Mouse (Mus musculus) kidney, embryonic 16.5 days (tissue): ENCODE data around the gene Dapk3. TPM values are rescaled to one million over a fixed set of nuclear protein-coding genes. Genes with fewer than 3 reads are reported as not detected.

Source experiments
- polyA plus RNA-seq: library from polyadenylated mRNA; unstranded; fragments of >200 nt; fragmentation: Nextera tagmentation; extraction: Ambion mirVana; gene quantifications from 2 replicates; pipeline ENCODE4 v1.2.1, GENCODE M21; 2015

Dapk3 gene
- polyA plus RNA-seq, 1 experiment from 2014 or later, result 39.3 TPM

Other genes with a start within 250 kb of the Dapk3 start
- 6.6 and 6.7 TPM in 2 replicates for gene Gng7, start 168.1 kb upstream of the Dapk3 start, polyA plus RNA-seq
- 0.11 and 0.41 TPM in 2 replicates for gene Diras1, start 157.3 kb upstream of the Dapk3 start, polyA plus RNA-seq
- 19.6 and 19.9 TPM in 2 replicates for gene Slc39a3, start 145.6 kb upstream of the Dapk3 start, polyA plus RNA-seq
- gene Sgta, start 122.8 kb upstream of the Dapk3 start, polyA plus RNA-seq, result 244 and 250 TPM in 2 replicates
- gene Thop1, start 113.0 kb upstream of the Dapk3 start, polyA plus RNA-seq, result 69.6 and 70.0 TPM in 2 replicates
- gene Creb3l3, start 84.1 kb upstream of the Dapk3 start, polyA plus RNA-seq, result 0.24 and 0.29 TPM in 2 replicates
- gene Map2k2, start 77.1 kb upstream of the Dapk3 start, polyA plus RNA-seq, result 195 and 207 TPM in 2 replicates
- 24.4 and 25.2 TPM in 2 replicates for gene Zbtb7a, start 47.8 kb upstream of the Dapk3 start, polyA plus RNA-seq
- 51.0 and 56.2 TPM in 2 replicates for gene Pias4, start 15.1 kb upstream of the Dapk3 start, polyA plus RNA-seq
- 663 and 672 TPM in 2 replicates for gene Eef2, start 6.4 kb upstream of the Dapk3 start, polyA plus RNA-seq
- gene 4930442H23Rik, start 844 bp downstream of the Dapk3 start, polyA plus RNA-seq, result not detected in 2 replicates
- gene Nmrk2, start 19.0 kb downstream of the Dapk3 start, polyA plus RNA-seq, result not detected in 2 replicates
- 0.14 and 0.33 TPM in 2 replicates for gene Atcay, start 47.8 kb downstream of the Dapk3 start, polyA plus RNA-seq
- 7.1 and 7.8 TPM in 2 replicates for gene Zfr2, start 50.1 kb downstream of the Dapk3 start, polyA plus RNA-seq
- gene Matk, start 69.9 kb downstream of the Dapk3 start, polyA plus RNA-seq, result 8.2 and 8.9 TPM in 2 replicates
- 218 and 238 TPM in 2 replicates for gene Mrpl54, start 83.9 kb downstream of the Dapk3 start, polyA plus RNA-seq
- gene Apba3, start 84.0 kb downstream of the Dapk3 start, polyA plus RNA-seq, result 88.6 and 88.7 TPM in 2 replicates
- 21.9 and 22.6 TPM in 2 replicates for gene Tjp3, start 108.6 kb downstream of the Dapk3 start, polyA plus RNA-seq
- gene Pip5k1c, start 110.0 kb downstream of the Dapk3 start, polyA plus RNA-seq, result 62.9 and 63.9 TPM in 2 replicates
- gene Cactin, start 138.1 kb downstream of the Dapk3 start, polyA plus RNA-seq, result 42.3 and 43.2 TPM in 2 replicates
- gene Tbxa2r, start 145.7 kb downstream of the Dapk3 start, polyA plus RNA-seq, result 19.7 and 20.2 TPM in 2 replicates
- gene Gipc3, start 160.3 kb downstream of the Dapk3 start, polyA plus RNA-seq, result 0.09 TPM in 2 replicates
- 90.6 and 94.5 TPM in 2 replicates for gene Hmg20b, start 167.5 kb downstream of the Dapk3 start, polyA plus RNA-seq
- 9.8 and 12.5 TPM in 2 replicates for gene Mfsd12, start 174.5 kb downstream of the Dapk3 start, polyA plus RNA-seq
- 0.98 and 1.2 TPM in 2 replicates for gene 4930404N11Rik, start 182.8 kb downstream of the Dapk3 start, polyA plus RNA-seq
- gene Fzr1, start 195.5 kb downstream of the Dapk3 start, polyA plus RNA-seq, result 111 and 115 TPM in 2 replicates
- 87.6 and 104 TPM in 2 replicates for gene Dohh, start 201.4 kb downstream of the Dapk3 start, polyA plus RNA-seq
- gene Gm48551, start 201.5 kb downstream of the Dapk3 start, polyA plus RNA-seq, result 5.0 and 5.2 TPM in 2 replicates
- 1.4 and 1.6 TPM in 2 replicates for gene Gm48552, start 206.0 kb downstream of the Dapk3 start, polyA plus RNA-seq
- gene Smim24, start 210.0 kb downstream of the Dapk3 start, polyA plus RNA-seq, result 42.7 and 44.1 TPM in 2 replicates